Mouse (Mus musculus): ENCODE results near the gene Alpl.

DNA sequence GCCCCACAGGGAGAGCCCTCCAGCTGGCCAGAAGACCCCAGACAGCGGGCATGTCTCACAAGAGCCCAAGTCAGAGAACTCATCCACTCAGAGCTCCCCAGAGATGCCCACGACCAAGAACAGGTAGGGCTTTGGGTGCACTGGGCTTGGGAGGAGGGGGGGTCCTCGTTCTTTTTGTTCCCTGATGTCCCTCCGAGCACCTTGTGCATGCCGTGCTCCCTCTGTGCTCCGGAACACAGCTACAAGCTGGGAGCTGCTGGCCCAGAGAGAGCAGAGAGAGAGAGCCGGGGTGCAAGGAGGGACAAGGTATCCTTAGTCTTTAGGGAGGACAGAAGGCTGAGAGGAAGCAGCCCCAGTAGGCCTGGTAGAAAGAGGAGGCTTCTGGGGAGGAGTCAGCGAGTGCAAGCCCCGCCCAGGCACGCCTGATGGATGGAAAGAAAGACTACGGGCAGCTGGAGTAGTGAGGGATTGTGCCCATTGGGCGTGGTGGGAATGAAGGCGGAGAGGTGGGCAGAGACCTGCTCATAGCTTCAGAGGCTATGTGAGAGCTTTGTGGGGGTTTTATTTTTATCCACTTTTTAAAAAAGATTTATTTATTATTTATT lies 70.5 kb downstream of the Alpl start:
- TF ChIP-seq CTCF (IDR thresholded peaks at IDR 0.05; ENCODE audit: extremely low read depth, insufficient read depth, insufficient read length, insufficient replicate concordance) (no peak), POLR2A (IDR thresholded peaks at IDR 0.05; ENCODE audit: low read depth, low read length) (no peak)

Measured in spleen, adult 2 months (tissue).